Mouse (Mus musculus) stomach, postnatal 0 days (tissue): ENCODE results near the gene Neurl4. TPM values are rescaled to one million over a fixed set of nuclear protein-coding genes. Genes with fewer than 3 reads are reported as not detected.
A peak's percentile ranks its signal among the peaks of the same experiment; 100 is the strongest.

Experiments used
- ATAC-seq: fragments of 200-750 bp; cut with Nextera tagmentation; 2 replicates; pipeline ENCODE4 v1.8.0; 2017; ENCODE audit not compliant: low FRiP score, low TSS enrichment
- DNase-seq: peaks from one replicate; pipeline ENCODE4 v3.0.0-alpha.2; 2016; ENCODE audit warnings: low spot score
- H3K27ac ChIP-seq: fragments of 300-500 bp; sonication (generic); replicated peaks from 2 replicates; pipeline ENCODE4 v1.5.1; 2014; ENCODE audit warnings: mild to moderate bottlenecking, control low read depth
- H3K27me3 ChIP-seq: fragments of 300-500 bp; sonication (generic); 2 replicates; pipeline ENCODE4 v1.6.1; 2014; ENCODE audit warnings: low read length; ENCODE audit not compliant: control insufficient read depth, insufficient read depth
- H3K36me3 ChIP-seq: fragments of 300-500 bp; sonication (generic); 2 replicates; pipeline ENCODE4 v1.6.1; 2014; ENCODE audit warnings: low read length, mixed read lengths; ENCODE audit not compliant: control insufficient read depth, insufficient read depth
- H3K4me1 ChIP-seq: fragments of 300-500 bp; sonication (generic); replicated peaks from 2 replicates; pipeline ENCODE4 v1.6.1; 2014; ENCODE audit warnings: antibody characterized with exemption; ENCODE audit not compliant: control insufficient read depth, insufficient read depth
- H3K4me2 ChIP-seq: fragments of 300-500 bp; sonication (generic); replicated peaks from 2 replicates; pipeline ENCODE4 v1.6.1; 2014; ENCODE audit warnings: low read depth, mild to moderate bottlenecking, control low read depth, moderate library complexity
- H3K4me3 ChIP-seq: fragments of 300-500 bp; sonication (generic); 2 replicates; pipeline ENCODE4 v1.5.1; 2014; ENCODE audit warnings: low read depth, low read length, control low read depth
- H3K9ac ChIP-seq: fragments of 300-500 bp; sonication (generic); 2 replicates; pipeline ENCODE4 v1.6.1; 2014; ENCODE audit warnings: mild to moderate bottlenecking, low read length, control low read depth, mixed read lengths
- H3K9me3 ChIP-seq: fragments of 300-500 bp; sonication (generic); 2 replicates; pipeline ENCODE4 v1.6.1; 2016; ENCODE audit warnings: low read length; ENCODE audit not compliant: control insufficient read depth
- CTCF ChIP-seq: IDR thresholded peaks from 2 replicates; pipeline ENCODE4 v1.5.1; 2016; ENCODE audit warnings: antibody characterized with exemption, low read depth, mild to moderate bottlenecking, moderate library complexity
- EP300 ChIP-seq: optimal IDR thresholded peaks from 2 replicates; pipeline ENCODE3; 2016; ENCODE audit warnings: antibody characterized with exemption
- WGBS: fragments of 180-500 bp; shearing (Covaris S2); extraction: QIAGEN DNeasy Blood & Tissue Kit; methylation state at CpG from one replicate; pipeline ENCODE4 v1.1.7; 2014; 5-methylcytosine and 5-hydroxymethylcytosine counted together
- polyA plus RNA-seq: library from polyadenylated mRNA; unstranded; fragments of >200 nt; fragmentation: Nextera tagmentation; extraction: Ambion mirVana; gene quantifications from 2 replicates; pipeline ENCODE4 v1.2.1, GENCODE M21; 2015

Gene Neurl4
- polyA plus RNA-seq, 1 experiment from 2014 or later = 2.3 TPM

GRCm38 (mm10) chr11:69876186-69876585 is 24.7 kb upstream of the Neurl4 start:
- Histone ChIP-seq H3K4me3 (no peak overlapping the region), H3K9ac (no peak overlapping the region), H3K9me3 (no peaks in the 10 kb centered on the region), H3K27me3 (no peaks in the 10 kb centered on the region), H3K36me3 (no peaks in the 10 kb centered on the region), H3K27ac (peak overlapping the region; percentile 63), H3K4me1 (peaks cover 11% of the 10 kb centered on the region), H3K4me2 (no peak overlapping the region)
- TF ChIP-seq EP300 (no peak), CTCF (no peak; the same call in 1 of the 2 replicates)
- ATAC-seq (no peak), DNase-seq (no peak)
- WGBS = 35% methylated on average over 7 of the region's 7 CpGs

DNA sequence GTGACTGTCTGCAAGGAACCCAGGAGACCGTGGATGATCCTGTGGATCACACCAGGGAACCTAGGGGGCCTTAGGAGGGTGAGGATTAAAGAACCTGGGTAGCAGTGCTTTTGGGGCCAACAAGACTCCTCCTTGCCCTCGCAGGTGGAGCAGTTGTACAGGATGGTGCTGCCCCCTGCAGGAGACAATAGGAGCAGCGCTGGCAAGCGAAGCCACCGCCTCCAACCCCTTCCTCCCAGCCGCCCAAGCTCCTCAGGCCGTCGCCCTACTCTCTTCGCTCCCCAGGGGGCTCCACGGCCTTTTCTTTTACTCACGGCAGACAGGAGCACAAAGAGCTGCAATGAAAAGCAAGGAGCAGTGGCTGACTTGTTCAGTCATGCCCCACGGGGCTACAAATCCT is 24.0 kb upstream of the Neurl4 start:
- Histone ChIP-seq H3K27ac (peak overlapping the region; percentile 63), H3K36me3 (no peaks in the 10 kb centered on the region), H3K4me1 (peaks cover 11% of the 10 kb centered on the region)

DNA sequence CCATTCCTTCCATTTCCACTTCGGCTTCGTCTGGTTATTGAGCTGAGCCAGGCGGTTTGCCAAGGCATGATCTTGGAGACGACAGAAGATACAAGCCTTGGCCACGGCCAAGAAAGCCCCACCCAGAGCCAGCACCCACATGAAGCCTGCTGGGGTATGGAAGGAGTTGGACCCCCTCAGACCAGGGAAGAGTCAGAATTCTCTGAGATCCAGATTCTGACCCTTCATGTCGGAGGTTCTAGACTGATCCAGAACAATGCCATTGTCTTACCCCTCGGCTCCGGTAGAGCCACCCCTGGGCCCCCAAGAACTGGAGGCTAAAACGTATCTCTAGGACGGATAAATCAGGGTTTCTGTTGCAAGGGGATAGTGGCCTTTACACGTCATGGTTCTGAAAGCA is 23.0 kb upstream of the Neurl4 start, which contains the start of gene Tmem95:
Tmem95 (minus strand) TSS at position 141 of the 400 bp plus-strand sequence.
- Histone ChIP-seq H3K9ac (no peak within 1 kb of the TSS), H3K4me2 (0 out of 2 replicates have a peak within 1 kb of the TSS, but pooled peaks have one; percentile 77), H3K9me3 (no peaks in the 10 kb centered on the region), H3K27me3 (no peaks in the 10 kb centered on the region), H3K36me3 (no peaks in the 10 kb centered on the region), H3K4me3 (no peak within 1 kb of the TSS), H3K27ac (peak within 1 kb of the TSS; percentile 93), H3K4me1 (peaks cover 11% of the 10 kb centered on the region)
- no peak for TF ChIP-seq EP300
- TF ChIP-seq CTCF = no peak
- WGBS = 65% methylated on average over 11 of the region's 11 CpGs
- DNase-seq = no peak
- ATAC-seq = no peak

More for the DNA sequence above, 24.0 kb upstream of the Neurl4 start:
- DNase-seq (peak; percentile 91), ATAC-seq (peak; percentile 39)
- H3K4me3 ChIP-seq = no peak overlapping the region
- no peak overlapping the region for H3K9ac ChIP-seq
- WGBS = 2% methylated on average over 12 of the region's 12 CpGs
- no peak overlapping the region for H3K4me2 ChIP-seq
- no peaks in the 10 kb centered on the region for H3K27me3 ChIP-seq
- TF ChIP-seq CTCF = peak; percentile 92
- no peak for TF ChIP-seq EP300
- H3K9me3 ChIP-seq = no peaks in the 10 kb centered on the region

GRCm38 (mm10) chr11:69878399-69878798 is 22.5 kb upstream of the Neurl4 start:
- WGBS = 52% methylated on average over 3 of the region's 3 CpGs
- Histone ChIP-seq H3K4me3 (no peak overlapping the region), H3K36me3 (no peaks in the 10 kb centered on the region), H3K4me1 (peaks cover 11% of the 10 kb centered on the region), H3K27me3 (no peaks in the 10 kb centered on the region), H3K9ac (no peak overlapping the region), H3K9me3 (no peaks in the 10 kb centered on the region), H3K27ac (peak overlapping the region; percentile 93), H3K4me2 (no peak overlapping the region)
- DNase-seq = peak; percentile 52
- ATAC-seq = peak; percentile 28
- no peak for TF ChIP-seq EP300
- no peak for TF ChIP-seq CTCF

DNA sequence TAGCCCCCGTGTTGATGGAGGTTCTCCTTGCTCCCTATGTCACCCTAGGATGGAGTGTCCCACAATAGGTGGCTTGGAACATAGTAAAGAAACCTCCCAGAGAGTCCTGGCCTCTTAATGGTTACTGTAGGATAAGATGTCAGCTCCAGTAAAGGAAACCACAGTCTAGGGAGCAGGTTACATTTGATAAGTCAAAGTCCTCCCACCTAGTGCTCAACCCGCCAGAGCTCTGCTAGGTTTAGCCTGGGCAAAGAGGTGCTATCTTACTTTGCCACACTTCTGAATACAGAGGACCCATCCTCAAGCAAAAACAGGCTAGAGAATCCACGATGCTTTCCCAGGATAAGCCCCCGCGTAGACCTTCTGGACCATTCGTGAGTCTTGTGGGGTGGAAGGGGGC is 21.9 kb upstream of the Neurl4 start:
- no peaks in the 10 kb centered on the region for H3K9me3 ChIP-seq
- TF ChIP-seq CTCF = no peak
- TF ChIP-seq EP300 = no peak
- DNase-seq = no peak
- H3K27ac ChIP-seq = peak overlapping the region; percentile 93
- ATAC-seq = no peak
- H3K4me2 ChIP-seq = peak overlapping the region; percentile 77
- H3K4me3 ChIP-seq = peak overlapping the region; percentile 57
- H3K36me3 ChIP-seq = no peaks in the 10 kb centered on the region
- peak overlapping the region; percentile 65 for H3K9ac ChIP-seq
- WGBS = 84% methylated on average over 6 of the region's 6 CpGs
- H3K27me3 ChIP-seq = no peaks in the 10 kb centered on the region
- peaks cover 11% of the 10 kb centered on the region for H3K4me1 ChIP-seq

DNA sequence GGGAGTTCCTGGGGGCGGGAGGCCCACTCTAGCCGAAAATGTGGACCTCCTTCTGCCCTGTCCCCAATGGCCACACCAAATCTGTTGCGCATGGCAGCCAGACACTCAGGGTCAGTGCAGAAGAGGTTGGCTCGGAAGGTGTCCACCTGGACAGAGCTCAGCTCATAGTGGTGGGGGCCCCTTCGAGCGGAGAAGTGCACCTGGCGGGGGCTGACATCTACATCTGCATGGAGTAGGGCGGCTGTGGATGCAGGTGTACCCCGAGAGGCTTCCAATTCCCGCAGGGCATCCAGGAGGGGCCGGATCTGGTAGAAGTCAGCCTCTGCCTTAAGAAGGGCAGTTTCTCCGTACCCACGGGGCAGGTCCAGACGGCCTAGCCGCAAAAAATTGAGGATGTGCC is 21.2 kb upstream of the Neurl4 start:
- no peak for DNase-seq
- H3K27me3 ChIP-seq = no peaks in the 10 kb centered on the region
- ATAC-seq = no peak
- peaks cover 11% of the 10 kb centered on the region for H3K4me1 ChIP-seq
- no peaks in the 10 kb centered on the region for H3K9me3 ChIP-seq
- peak overlapping the region; percentile 93 for H3K27ac ChIP-seq
- 51% methylated on average over 15 of the region's 15 CpGs for WGBS
- no peaks in the 10 kb centered on the region for H3K36me3 ChIP-seq
- TF ChIP-seq EP300 = no peak
- TF ChIP-seq CTCF = no peak
- H3K9ac ChIP-seq = peak overlapping the region; percentile 65
- peak overlapping the region; percentile 77 for H3K4me2 ChIP-seq
- H3K4me3 ChIP-seq = peak overlapping the region; percentile 57
